Mouse (Mus musculus): ENCODE data around the gene Metap2. TPM values are rescaled to one million over a fixed set of nuclear protein-coding genes. Genes with fewer than 3 reads are reported as not detected.

Metap2 gene
- polyA plus RNA-seq, 1 experiment from 2014 or later = 191 TPM

- H3K4me2 ChIP-seq (replicated peaks; ENCODE audit: low read depth, low read length) = no peak overlapping the region
- WGBS = 44% methylated on average over 5 of the region's 5 CpGs
- no peaks in the 10 kb centered on the region for H3K36me3 ChIP-seq (ENCODE audit: control insufficient read depth, insufficient read depth, low read length)
- H3K9me3 ChIP-seq (ENCODE audit: control insufficient read depth, low read depth, low read length) = no peaks in the 10 kb centered on the region
- H3K27ac ChIP-seq (ENCODE audit: low read length) = no peak overlapping the region
- no peaks in the 10 kb centered on the region for H3K4me1 ChIP-seq (ENCODE audit: control insufficient read depth, insufficient read depth, low read length)
- no peaks in the 10 kb centered on the region for H3K27me3 ChIP-seq (ENCODE audit: control insufficient read depth, insufficient read depth, low read length)
- ATAC-seq (ENCODE audit: insufficient number of reproducible peaks, insufficient read depth, low FRiP score, low read depth) = no peak
- H3K9ac ChIP-seq (replicated peaks; ENCODE audit: low read depth, low read length) = no peak overlapping the region
- no peak overlapping the region for H3K4me3 ChIP-seq (ENCODE audit: low read depth, low read length)
Measured at GRCm38 (mm10) chr10:93932861-93933260, 36.0 kb upstream of the Metap2 start.

- Histone ChIP-seq H3K36me3 (ENCODE audit: control insufficient read depth, insufficient read depth, low read length) (no peaks in the 10 kb centered on the region), H3K9ac (replicated peaks; ENCODE audit: low read depth, low read length) (no peak overlapping the region), H3K27me3 (ENCODE audit: control insufficient read depth, insufficient read depth, low read length) (no peaks in the 10 kb centered on the region), H3K27ac (ENCODE audit: low read length) (no peak overlapping the region), H3K4me2 (replicated peaks; ENCODE audit: low read depth, low read length) (no peak overlapping the region), H3K4me1 (ENCODE audit: control insufficient read depth, insufficient read depth, low read length) (no peaks in the 10 kb centered on the region), H3K4me3 (ENCODE audit: low read depth, low read length) (no peak overlapping the region), H3K9me3 (ENCODE audit: control insufficient read depth, low read depth, low read length) (no peaks in the 10 kb centered on the region)
- no peak for ATAC-seq (ENCODE audit: insufficient number of reproducible peaks, insufficient read depth, low FRiP score, low read depth)
- 69% methylated on average over 5 of the region's 5 CpGs for WGBS
Measured at GRCm38 (mm10) chr10:93932020-93932419, 35.1 kb upstream of the Metap2 start.

- Histone ChIP-seq H3K4me1 (ENCODE audit: control insufficient read depth, insufficient read depth, low read length) (no peaks in the 10 kb centered on the region), H3K4me2 (replicated peaks; ENCODE audit: low read depth, low read length) (no peak overlapping the region), H3K9me3 (ENCODE audit: control insufficient read depth, low read depth, low read length) (no peaks in the 10 kb centered on the region), H3K27ac (ENCODE audit: low read length) (no peak overlapping the region), H3K36me3 (ENCODE audit: control insufficient read depth, insufficient read depth, low read length) (no peaks in the 10 kb centered on the region), H3K4me3 (ENCODE audit: low read depth, low read length) (no peak overlapping the region), H3K27me3 (ENCODE audit: control insufficient read depth, insufficient read depth, low read length) (no peaks in the 10 kb centered on the region), H3K9ac (replicated peaks; ENCODE audit: low read depth, low read length) (no peak overlapping the region)
- ATAC-seq (ENCODE audit: insufficient number of reproducible peaks, insufficient read depth, low FRiP score, low read depth) = no peak
- WGBS = 71% methylated on average over 9 of the region's 9 CpGs
Measured at GRCm38 (mm10) chr10:93931431-93931830, 34.5 kb upstream of the Metap2 start.

- no peak overlapping the region for H3K27ac ChIP-seq (ENCODE audit: low read length)
- no peak overlapping the region for H3K4me3 ChIP-seq (ENCODE audit: low read depth, low read length)
- H3K4me2 ChIP-seq (replicated peaks; ENCODE audit: low read depth, low read length) = no peak overlapping the region
- H3K9me3 ChIP-seq (ENCODE audit: control insufficient read depth, low read depth, low read length) = no peaks in the 10 kb centered on the region
- no peak overlapping the region for H3K9ac ChIP-seq (replicated peaks; ENCODE audit: low read depth, low read length)
- no peaks in the 10 kb centered on the region for H3K4me1 ChIP-seq (ENCODE audit: control insufficient read depth, insufficient read depth, low read length)
- H3K36me3 ChIP-seq (ENCODE audit: control insufficient read depth, insufficient read depth, low read length) = no peaks in the 10 kb centered on the region
- 48% methylated on average over 4 of the region's 4 CpGs for WGBS
- ATAC-seq (ENCODE audit: insufficient number of reproducible peaks, insufficient read depth, low FRiP score, low read depth) = no peak
- H3K27me3 ChIP-seq (ENCODE audit: control insufficient read depth, insufficient read depth, low read length) = no peaks in the 10 kb centered on the region
Measured at GRCm38 (mm10) chr10:93930236-93930824, 33.4 kb upstream of the Metap2 start.

- H3K36me3 ChIP-seq (ENCODE audit: control insufficient read depth, insufficient read depth, low read length) = no peaks in the 10 kb centered on the region
- no peak overlapping the region for H3K9ac ChIP-seq (replicated peaks; ENCODE audit: low read depth, low read length)
- WGBS = 72% methylated on average over 5 of the region's 5 CpGs
Measured at GRCm38 (mm10) chr10:93924666-93925065, 27.8 kb upstream of the Metap2 start.

GRCm38 (mm10) chr10:93921160-93921559 lies 24.3 kb upstream of the Metap2 start:
- Histone ChIP-seq H3K4me1 (ENCODE audit: control insufficient read depth, insufficient read depth, low read length) (no peaks in the 10 kb centered on the region), H3K9me3 (ENCODE audit: control insufficient read depth, low read depth, low read length) (no peaks in the 10 kb centered on the region), H3K9ac (replicated peaks; ENCODE audit: low read depth, low read length) (no peak overlapping the region), H3K4me2 (replicated peaks; ENCODE audit: low read depth, low read length) (no peak overlapping the region), H3K27ac (ENCODE audit: low read length) (no peak overlapping the region), H3K36me3 (ENCODE audit: control insufficient read depth, insufficient read depth, low read length) (no peaks in the 10 kb centered on the region), H3K27me3 (ENCODE audit: control insufficient read depth, insufficient read depth, low read length) (no peaks in the 10 kb centered on the region), H3K4me3 (ENCODE audit: low read depth, low read length) (no peak overlapping the region)
- 94% methylated on average over 4 of the region's 4 CpGs for WGBS
- no peak for ATAC-seq (ENCODE audit: insufficient number of reproducible peaks, insufficient read depth, low FRiP score, low read depth)

More at GRCm38 (mm10) chr10:93924666-93925065, 27.8 kb upstream of the Metap2 start:
- Histone ChIP-seq H3K9me3 (ENCODE audit: control insufficient read depth, low read depth, low read length) (no peaks in the 10 kb centered on the region), H3K27me3 (ENCODE audit: control insufficient read depth, insufficient read depth, low read length) (no peaks in the 10 kb centered on the region), H3K4me1 (ENCODE audit: control insufficient read depth, insufficient read depth, low read length) (no peaks in the 10 kb centered on the region), H3K4me2 (replicated peaks; ENCODE audit: low read depth, low read length) (no peak overlapping the region), H3K27ac (ENCODE audit: low read length) (no peak overlapping the region), H3K4me3 (ENCODE audit: low read depth, low read length) (no peak overlapping the region)
- ATAC-seq (ENCODE audit: insufficient number of reproducible peaks, insufficient read depth, low FRiP score, low read depth) = no peak

- Histone ChIP-seq H3K9ac (replicated peaks; ENCODE audit: low read depth, low read length) (no peak overlapping the region), H3K27me3 (ENCODE audit: control insufficient read depth, insufficient read depth, low read length) (no peaks in the 10 kb centered on the region), H3K36me3 (ENCODE audit: control insufficient read depth, insufficient read depth, low read length) (no peaks in the 10 kb centered on the region), H3K27ac (ENCODE audit: low read length) (peak overlapping the region; percentile 50; the same call in 1 of the 2 replicates), H3K4me1 (ENCODE audit: control insufficient read depth, insufficient read depth, low read length) (no peaks in the 10 kb centered on the region), H3K4me2 (replicated peaks; ENCODE audit: low read depth, low read length) (no peak overlapping the region), H3K9me3 (ENCODE audit: control insufficient read depth, low read depth, low read length) (no peaks in the 10 kb centered on the region), H3K4me3 (ENCODE audit: low read depth, low read length) (no peak overlapping the region)
- WGBS = 56% methylated on average over 13 of the region's 13 CpGs
- no peak for ATAC-seq (ENCODE audit: insufficient number of reproducible peaks, insufficient read depth, low FRiP score, low read depth)
Measured at GRCm38 (mm10) chr10:93919227-93919626, 22.3 kb upstream of the Metap2 start.

GRCm38 (mm10) chr10:93918701-93919100 lies 21.8 kb upstream of the Metap2 start:
- Histone ChIP-seq H3K9me3 (ENCODE audit: control insufficient read depth, low read depth, low read length) (no peaks in the 10 kb centered on the region), H3K27ac (ENCODE audit: low read length) (peak overlapping the region; percentile 50; the same call in 1 of the 2 replicates), H3K9ac (replicated peaks; ENCODE audit: low read depth, low read length) (no peak overlapping the region), H3K4me3 (ENCODE audit: low read depth, low read length) (no peak overlapping the region), H3K4me2 (replicated peaks; ENCODE audit: low read depth, low read length) (no peak overlapping the region), H3K4me1 (ENCODE audit: control insufficient read depth, insufficient read depth, low read length) (no peaks in the 10 kb centered on the region), H3K36me3 (ENCODE audit: control insufficient read depth, insufficient read depth, low read length) (no peaks in the 10 kb centered on the region), H3K27me3 (ENCODE audit: control insufficient read depth, insufficient read depth, low read length) (no peaks in the 10 kb centered on the region)
- 33% methylated on average over 6 of the region's 6 CpGs for WGBS
- ATAC-seq (ENCODE audit: insufficient number of reproducible peaks, insufficient read depth, low FRiP score, low read depth) = no peak

- ATAC-seq (ENCODE audit: insufficient number of reproducible peaks, insufficient read depth, low FRiP score, low read depth) = no peak
- 86% methylated on average over 2 of the region's 2 CpGs for WGBS
- no peaks in the 10 kb centered on the region for H3K4me1 ChIP-seq (ENCODE audit: control insufficient read depth, insufficient read depth, low read length)
Measured at GRCm38 (mm10) chr10:93918087-93918486, 21.2 kb upstream of the Metap2 start.

More at GRCm38 (mm10) chr10:93918087-93918486, 21.2 kb upstream of the Metap2 start:
- no peaks in the 10 kb centered on the region for H3K9me3 ChIP-seq (ENCODE audit: control insufficient read depth, low read depth, low read length)
- H3K4me3 ChIP-seq (ENCODE audit: low read depth, low read length) = no peak overlapping the region
- no peaks in the 10 kb centered on the region for H3K27me3 ChIP-seq (ENCODE audit: control insufficient read depth, insufficient read depth, low read length)
- H3K36me3 ChIP-seq (ENCODE audit: control insufficient read depth, insufficient read depth, low read length) = no peaks in the 10 kb centered on the region
- no peak overlapping the region for H3K27ac ChIP-seq (ENCODE audit: low read length)
- H3K4me2 ChIP-seq (replicated peaks; ENCODE audit: low read depth, low read length) = no peak overlapping the region
- H3K9ac ChIP-seq (replicated peaks; ENCODE audit: low read depth, low read length) = no peak overlapping the region

Measured in stomach, embryonic 14.5 days (tissue).